Mouse (Mus musculus): ENCODE measurements around the gene Uqcr10.
A peak's percentile ranks its signal among the peaks of the same experiment; 100 is the strongest.

Gene Uqcr10

GRCm38 (mm10) chr11:4704072-4704964 lies at the start of gene Uqcr10, which contains the start of gene Zmat5:
TSS of gene Uqcr10 (minus strand) at chr11:4704342.
TSS of gene Zmat5 (plus strand) at chr11:4704678.
- peak; percentile 96 for DNase-seq

- DNase-seq, result no peak
Observed at GRCm38 (mm10) chr11:4752836-4753235, 48.7 kb upstream of the Uqcr10 start.

- peak; percentile 66 for DNase-seq
Observed at GRCm38 (mm10) chr11:4750263-4750662, 46.1 kb upstream of the Uqcr10 start.

GRCm38 (mm10) chr11:4747285-4747684 lies 43.1 kb upstream of the Uqcr10 start:
- no peak for DNase-seq

- no peak for DNase-seq
Observed at GRCm38 (mm10) chr11:4746733-4747132, 42.6 kb upstream of the Uqcr10 start, which contains the start of gene Cabp7. TSS of gene Cabp7 (minus strand) at chr11:4746778.

- no peak for DNase-seq
Observed at GRCm38 (mm10) chr11:4745969-4746368, 41.8 kb upstream of the Uqcr10 start.

GRCm38 (mm10) chr11:4744691-4745090 lies 40.5 kb upstream of the Uqcr10 start:
- DNase-seq, result no peak

GRCm38 (mm10) chr11:4740785-4741184 lies 36.6 kb upstream of the Uqcr10 start:
- no peak for DNase-seq

GRCm38 (mm10) chr11:4738719-4739118 lies 34.6 kb upstream of the Uqcr10 start:
- no peak for DNase-seq

- DNase-seq, result no peak
Observed at GRCm38 (mm10) chr11:4737682-4738081, 33.5 kb upstream of the Uqcr10 start.

GRCm38 (mm10) chr11:4736355-4736754 lies 32.2 kb upstream of the Uqcr10 start:
- DNase-seq, result no peak

- no peak for DNase-seq
Observed at GRCm38 (mm10) chr11:4734179-4734578, 30.0 kb upstream of the Uqcr10 start.

GRCm38 (mm10) chr11:4731781-4732180 lies 27.6 kb upstream of the Uqcr10 start:
- no peak for DNase-seq

- DNase-seq, result no peak
Observed at GRCm38 (mm10) chr11:4730913-4731312, 26.8 kb upstream of the Uqcr10 start.

GRCm38 (mm10) chr11:4730096-4730495 lies 26.0 kb upstream of the Uqcr10 start:
- peak; percentile 36 for DNase-seq

- peak; percentile 56 for DNase-seq
Observed at GRCm38 (mm10) chr11:4729603-4730002, 25.5 kb upstream of the Uqcr10 start.

GRCm38 (mm10) chr11:4721728-4722127 lies 17.6 kb upstream of the Uqcr10 start:
- no peak for DNase-seq

- peak; percentile 71 for DNase-seq
Observed at GRCm38 (mm10) chr11:4720900-4721580, 16.9 kb upstream of the Uqcr10 start.

- no peak for DNase-seq
Observed at GRCm38 (mm10) chr11:4720393-4720792, 16.3 kb upstream of the Uqcr10 start.

- DNase-seq, result no peak
Observed at GRCm38 (mm10) chr11:4719961-4720360, 15.8 kb upstream of the Uqcr10 start.

- no peak for DNase-seq
Observed at GRCm38 (mm10) chr11:4718548-4718947, 14.4 kb upstream of the Uqcr10 start.

- no peak for DNase-seq
Observed at GRCm38 (mm10) chr11:4716530-4717236, 12.5 kb upstream of the Uqcr10 start.

GRCm38 (mm10) chr11:4715596-4715995 lies 11.5 kb upstream of the Uqcr10 start:
- no peak for DNase-seq

All from lung, postnatal 36 days (tissue).